Mouse (Mus musculus): ENCODE results near the gene Mrpl48. TPM values are rescaled to one million over a fixed set of nuclear protein-coding genes. Genes with fewer than 3 reads are reported as not detected.
"Not testable (repeated sequence)": the region's sequence is repeated elsewhere in the genome, so short reads cannot be mapped to it uniquely, and the experiment has no call there.

The Mrpl48 gene
- polyA plus RNA-seq, 1 experiment from 2014 or later: 89.5 TPM

- DNase-seq (ENCODE audit: low spot score) (no peak), ATAC-seq (ENCODE audit: low FRiP score) (no peak)
- H3K27ac ChIP-seq: no peak overlapping the region
- H3K4me3 ChIP-seq (replicated peaks; ENCODE audit: low read length): no peak overlapping the region
- H3K36me3 ChIP-seq (replicated peaks; ENCODE audit: control insufficient read depth, insufficient read depth): peaks cover 10% of the 10 kb centered on the region; the same call in 1 of the 2 replicates
- no peak overlapping the region for H3K9ac ChIP-seq
- H3K4me2 ChIP-seq (replicated peaks): no peak overlapping the region
- no peaks in the 10 kb centered on the region for H3K4me1 ChIP-seq (replicated peaks; ENCODE audit: control insufficient read depth, insufficient read depth, low read length)
- H3K27me3 ChIP-seq (ENCODE audit: control insufficient read depth, insufficient read depth, low read length): no peaks in the 10 kb centered on the region
- 90% methylated on average over 3 of the region's 3 CpGs for WGBS
- H3K9me3 ChIP-seq (ENCODE audit: control insufficient read depth, low read length): no peaks in the 10 kb centered on the region
These were observed 37.0 kb downstream of the Mrpl48 start for GRCm38 (mm10) chr7:100570930-100571715.

- no peak overlapping the region for H3K4me2 ChIP-seq (replicated peaks)
- no peak overlapping the region for H3K27ac ChIP-seq
- ATAC-seq (ENCODE audit: low FRiP score) (no peak), DNase-seq (ENCODE audit: low spot score) (no peak)
- H3K36me3 ChIP-seq (replicated peaks; ENCODE audit: control insufficient read depth, insufficient read depth): peaks cover 10% of the 10 kb centered on the region; the same call in 1 of the 2 replicates
- no peaks in the 10 kb centered on the region for H3K9me3 ChIP-seq (ENCODE audit: control insufficient read depth, low read length)
- no peak overlapping the region for H3K4me3 ChIP-seq (replicated peaks; ENCODE audit: low read length)
- H3K9ac ChIP-seq: no peak overlapping the region
- H3K4me1 ChIP-seq (replicated peaks; ENCODE audit: control insufficient read depth, insufficient read depth, low read length): no peaks in the 10 kb centered on the region
- no peaks in the 10 kb centered on the region for H3K27me3 ChIP-seq (ENCODE audit: control insufficient read depth, insufficient read depth, low read length)
These were observed 38.2 kb downstream of the Mrpl48 start for GRCm38 (mm10) chr7:100569907-100570306.

DNA sequence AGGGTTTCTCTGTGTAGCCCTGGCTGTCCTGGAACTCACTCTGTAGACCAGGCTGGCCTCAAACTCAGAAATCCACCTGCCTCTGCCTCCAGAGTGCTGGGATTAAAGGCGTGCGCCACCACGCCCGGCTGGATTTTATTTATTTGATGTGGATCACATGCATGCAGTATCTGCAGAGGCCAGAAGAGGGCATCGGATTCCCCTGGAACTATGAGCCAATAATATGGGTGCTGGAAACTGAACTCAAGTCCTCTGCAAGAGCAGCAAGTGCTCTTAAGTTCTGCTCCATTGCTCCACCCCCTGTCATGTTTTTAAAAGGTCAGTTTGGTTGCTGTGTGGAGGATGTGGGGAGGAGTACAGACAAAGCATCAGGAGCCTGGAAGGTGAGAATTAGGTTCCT is 40.9 kb downstream of the Mrpl48 start:
- H3K4me1 ChIP-seq (replicated peaks; ENCODE audit: control insufficient read depth, insufficient read depth, low read length); H3K27ac ChIP-seq; H3K9ac ChIP-seq; H3K4me2 ChIP-seq (replicated peaks); ATAC-seq (ENCODE audit: low FRiP score); H3K9me3 ChIP-seq (ENCODE audit: control insufficient read depth, low read length); H3K4me3 ChIP-seq (replicated peaks; ENCODE audit: low read length); DNase-seq (ENCODE audit: low spot score); H3K36me3 ChIP-seq (replicated peaks; ENCODE audit: control insufficient read depth, insufficient read depth); H3K27me3 ChIP-seq (ENCODE audit: control insufficient read depth, insufficient read depth, low read length): not testable (repeated sequence)
- WGBS: 73% methylated on average over 5 of the region's 5 CpGs

GRCm38 (mm10) chr7:100561861-100562587 is 46.1 kb downstream of the Mrpl48 start:
- no peak overlapping the region for H3K4me2 ChIP-seq (replicated peaks)
- ATAC-seq (ENCODE audit: low FRiP score) (no peak), DNase-seq (ENCODE audit: low spot score) (no peak)
- 56% methylated on average over 11 of the region's 11 CpGs for WGBS
- H3K27me3 ChIP-seq (ENCODE audit: control insufficient read depth, insufficient read depth, low read length): no peaks in the 10 kb centered on the region
- peaks cover 11% of the 10 kb centered on the region; the same call in 1 of the 2 replicates for H3K36me3 ChIP-seq (replicated peaks; ENCODE audit: control insufficient read depth, insufficient read depth)
- peaks cover 8% of the 10 kb centered on the region; the same call in 1 of the 2 replicates for H3K4me1 ChIP-seq (replicated peaks; ENCODE audit: control insufficient read depth, insufficient read depth, low read length)
- no peak overlapping the region for H3K4me3 ChIP-seq (replicated peaks; ENCODE audit: low read length)
- no peaks in the 10 kb centered on the region for H3K9me3 ChIP-seq (ENCODE audit: control insufficient read depth, low read length)
- H3K27ac ChIP-seq: peak overlapping the region; percentile 58
- H3K9ac ChIP-seq: no peak overlapping the region; the same call in 1 of the 2 replicates

- no peak overlapping the region for H3K27ac ChIP-seq
- 88% methylated on average over 4 of the region's 4 CpGs for WGBS
- DNase-seq (ENCODE audit: low spot score) (no peak), ATAC-seq (ENCODE audit: low FRiP score) (no peak)
- no peak overlapping the region for H3K4me2 ChIP-seq (replicated peaks)
- H3K4me3 ChIP-seq (replicated peaks; ENCODE audit: low read length): no peak overlapping the region
- peaks cover 18% of the 10 kb centered on the region for H3K4me1 ChIP-seq (replicated peaks; ENCODE audit: control insufficient read depth, insufficient read depth, low read length)
- no peaks in the 10 kb centered on the region for H3K27me3 ChIP-seq (ENCODE audit: control insufficient read depth, insufficient read depth, low read length)
- H3K9me3 ChIP-seq (ENCODE audit: control insufficient read depth, low read length): no peaks in the 10 kb centered on the region
- peaks cover 6% of the 10 kb centered on the region; the same call in 1 of the 2 replicates for H3K36me3 ChIP-seq (replicated peaks; ENCODE audit: control insufficient read depth, insufficient read depth)
- H3K9ac ChIP-seq: no peak overlapping the region
These were observed 48.8 kb downstream of the Mrpl48 start for GRCm38 (mm10) chr7:100559331-100559730.

DNA sequence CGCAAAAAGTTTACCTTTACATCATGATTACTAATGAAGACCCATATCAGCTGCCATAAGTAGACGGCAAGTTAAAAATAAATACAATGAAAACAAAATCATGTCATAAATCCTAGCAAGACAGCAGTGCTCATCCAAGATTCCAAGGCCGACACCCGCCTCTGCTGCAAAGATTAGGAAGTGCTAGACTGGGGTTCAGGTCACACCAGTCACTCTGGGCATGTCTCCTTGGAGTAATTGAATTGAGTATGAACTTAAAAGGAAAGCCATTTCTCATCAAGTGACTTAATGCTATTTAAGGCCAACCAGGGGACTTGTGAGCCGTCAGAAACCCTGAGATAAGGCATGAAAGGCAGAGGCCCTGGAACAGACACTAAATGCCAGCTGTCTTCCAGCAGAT is 50.9 kb downstream of the Mrpl48 start:
- Histone ChIP-seq H3K4me2 (replicated peaks) (no peak overlapping the region), H3K36me3 (replicated peaks; ENCODE audit: control insufficient read depth, insufficient read depth) (peaks cover 4% of the 10 kb centered on the region; the same call in 1 of the 2 replicates), H3K4me3 (replicated peaks; ENCODE audit: low read length) (no peak overlapping the region), H3K4me1 (replicated peaks; ENCODE audit: control insufficient read depth, insufficient read depth, low read length) (peaks cover 13% of the 10 kb centered on the region), H3K9me3 (ENCODE audit: control insufficient read depth, low read length) (no peaks in the 10 kb centered on the region), H3K9ac (no peak overlapping the region), H3K27ac (no peak overlapping the region), H3K27me3 (ENCODE audit: control insufficient read depth, insufficient read depth, low read length) (no peaks in the 10 kb centered on the region)
- ATAC-seq (ENCODE audit: low FRiP score): no peak
- WGBS: 86% methylated on average over 5 of the region's 5 CpGs
- DNase-seq (ENCODE audit: low spot score): no peak

- Histone ChIP-seq H3K4me2 (replicated peaks) (peak overlapping the region; percentile 42), H3K27me3 (ENCODE audit: control insufficient read depth, insufficient read depth, low read length) (no peaks in the 10 kb centered on the region), H3K4me1 (replicated peaks; ENCODE audit: control insufficient read depth, insufficient read depth, low read length) (peaks cover 11% of the 10 kb centered on the region; the same call in 1 of the 2 replicates), H3K9ac (peak overlapping the region; percentile 31), H3K4me3 (replicated peaks; ENCODE audit: low read length) (no peak overlapping the region), H3K9me3 (ENCODE audit: control insufficient read depth, low read length) (no peaks in the 10 kb centered on the region), H3K36me3 (replicated peaks; ENCODE audit: control insufficient read depth, insufficient read depth) (peaks cover 8% of the 10 kb centered on the region; the same call in 1 of the 2 replicates), H3K27ac (peak overlapping the region; percentile 90)
- ATAC-seq (ENCODE audit: low FRiP score) (peak; percentile 88), DNase-seq (ENCODE audit: low spot score) (peak; percentile 64)
- WGBS: 20% methylated on average over 13 of the region's 13 CpGs
These were observed 52.6 kb downstream of the Mrpl48 start for GRCm38 (mm10) chr7:100555431-100555951.

- DNase-seq (ENCODE audit: low spot score): no peak
- Histone ChIP-seq H3K27ac (peak overlapping the region; percentile 90), H3K9me3 (ENCODE audit: control insufficient read depth, low read length) (no peaks in the 10 kb centered on the region), H3K4me3 (replicated peaks; ENCODE audit: low read length) (no peak overlapping the region), H3K9ac (no peak overlapping the region), H3K27me3 (ENCODE audit: control insufficient read depth, insufficient read depth, low read length) (no peaks in the 10 kb centered on the region), H3K4me1 (replicated peaks; ENCODE audit: control insufficient read depth, insufficient read depth, low read length) (peaks cover 11% of the 10 kb centered on the region; the same call in 1 of the 2 replicates), H3K36me3 (replicated peaks; ENCODE audit: control insufficient read depth, insufficient read depth) (peaks cover 8% of the 10 kb centered on the region; the same call in 1 of the 2 replicates), H3K4me2 (replicated peaks) (no peak overlapping the region; the same call in 1 of the 2 replicates)
- ATAC-seq (ENCODE audit: low FRiP score): no peak
- 52% methylated on average over 5 of the region's 5 CpGs for WGBS
These were observed 53.2 kb downstream of the Mrpl48 start for GRCm38 (mm10) chr7:100554939-100555338.

GRCm38 (mm10) chr7:100550338-100551007 is 57.6 kb downstream of the Mrpl48 start:
- Histone ChIP-seq H3K27me3 (ENCODE audit: control insufficient read depth, insufficient read depth, low read length) (no peaks in the 10 kb centered on the region), H3K4me2 (replicated peaks) (no peak overlapping the region), H3K9me3 (ENCODE audit: control insufficient read depth, low read length) (no peaks in the 10 kb centered on the region), H3K4me3 (replicated peaks; ENCODE audit: low read length) (no peak overlapping the region), H3K4me1 (replicated peaks; ENCODE audit: control insufficient read depth, insufficient read depth, low read length) (peaks cover 7% of the 10 kb centered on the region; the same call in 1 of the 2 replicates), H3K27ac (no peak overlapping the region), H3K9ac (no peak overlapping the region), H3K36me3 (replicated peaks; ENCODE audit: control insufficient read depth, insufficient read depth) (peaks cover 29% of the 10 kb centered on the region)
- DNase-seq (ENCODE audit: low spot score) (no peak), ATAC-seq (ENCODE audit: low FRiP score) (no peak)
- WGBS: 57% methylated on average over 5 of the region's 5 CpGs

Measured in hindbrain, embryonic 14.5 days (tissue).